Mouse (Mus musculus) thymus, postnatal 25 days (tissue): ENCODE measurements around the gene Acbd6.

Experiments
- DNase-seq: peaks from one replicate; pipeline ENCODE4 v3.0.0; 2022

Gene Acbd6

GRCm38 (mm10) chr1:155562206-155562605 lies 4.3 kb downstream of the Acbd6 start:
- no peak for DNase-seq

DNA sequence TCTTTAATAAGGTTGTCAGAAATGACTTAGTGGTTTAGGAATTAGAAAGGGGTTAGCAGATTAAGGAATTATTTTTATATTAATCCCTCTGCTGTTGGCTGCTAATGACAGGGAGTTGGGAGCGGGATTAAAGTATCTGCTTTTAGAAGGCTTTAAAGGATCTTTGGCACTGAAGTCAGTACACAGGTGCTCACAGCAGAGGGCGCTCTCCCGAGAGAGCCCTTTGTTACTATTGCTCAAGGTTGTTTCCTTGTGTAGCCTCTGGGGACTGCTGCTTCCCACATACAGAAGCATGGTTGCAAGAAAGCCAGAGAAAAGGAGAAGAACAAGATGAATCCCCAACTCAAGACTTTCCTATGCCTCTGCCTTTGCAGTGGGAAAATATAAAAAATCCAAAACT lies 6.8 kb downstream of the Acbd6 start:
- peak; percentile 31 for DNase-seq

DNA sequence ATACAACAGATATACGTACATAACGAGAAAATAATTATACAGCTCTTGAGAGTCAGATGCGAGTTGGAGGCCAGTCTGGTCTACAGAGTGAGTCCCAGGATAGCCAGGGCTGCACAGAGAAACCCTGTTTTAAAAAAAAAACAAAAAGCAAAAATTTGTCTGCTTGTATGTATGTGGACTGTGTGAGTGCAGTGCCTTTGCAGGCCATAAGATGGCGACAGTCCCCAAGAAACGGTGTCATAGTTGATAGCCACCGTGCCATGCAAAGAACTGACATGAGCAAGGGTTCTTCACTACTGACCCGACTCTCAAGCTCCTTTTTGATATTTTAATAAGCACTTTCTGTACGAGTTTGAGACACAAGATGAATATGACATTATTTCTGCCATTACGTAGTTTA lies 10.2 kb downstream of the Acbd6 start:
- DNase-seq, result no peak

DNA sequence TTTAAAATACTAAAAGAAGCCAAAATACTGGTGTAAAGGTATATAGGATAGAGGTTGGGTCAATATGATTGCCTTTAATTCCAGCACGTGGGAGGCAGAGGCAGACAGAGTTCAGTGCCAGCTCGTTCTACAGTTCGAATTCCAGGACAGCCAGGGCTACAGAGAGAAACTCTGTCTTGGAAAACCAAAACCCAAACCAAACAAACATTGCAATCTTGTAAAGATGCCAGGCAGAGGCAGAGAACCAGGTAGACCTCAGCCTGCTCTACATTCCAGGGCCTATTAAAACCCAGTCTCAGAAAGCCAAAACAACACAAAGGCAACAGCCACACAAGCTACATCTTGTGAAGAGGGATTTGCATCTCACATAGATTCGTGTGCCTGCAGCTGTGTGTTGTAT lies 11.4 kb downstream of the Acbd6 start:
- no peak for DNase-seq

- DNase-seq, result peak; percentile 71
These were observed 17.2 kb downstream of the Acbd6 start for GRCm38 (mm10) chr1:155574966-155575673.

DNA sequence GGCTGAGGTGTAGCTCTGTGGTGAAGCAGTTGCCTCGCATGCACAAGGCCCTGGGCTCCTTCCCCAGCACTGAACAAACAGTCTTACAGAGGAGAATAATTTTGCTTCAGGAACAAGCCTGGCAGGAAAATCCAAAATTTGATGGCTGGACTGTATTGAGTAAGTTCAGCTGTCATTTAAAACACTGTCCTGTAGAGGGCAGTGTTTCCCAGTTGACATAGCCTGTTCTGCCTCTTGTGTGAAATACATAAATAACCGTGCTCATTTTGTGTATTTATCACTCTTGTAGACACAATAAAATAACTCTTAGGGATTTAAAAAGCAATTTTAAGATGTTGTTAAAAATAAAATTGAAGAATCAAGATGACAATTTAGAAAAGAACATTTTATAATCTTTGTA lies 18.5 kb downstream of the Acbd6 start:
- peak; percentile 23 for DNase-seq

GRCm38 (mm10) chr1:155577316-155577715 lies 19.4 kb downstream of the Acbd6 start:
- no peak for DNase-seq

GRCm38 (mm10) chr1:155587961-155588360 lies 30.0 kb downstream of the Acbd6 start:
- DNase-seq, result no peak

- DNase-seq, result no peak
These were observed 36.2 kb downstream of the Acbd6 start for GRCm38 (mm10) chr1:155594141-155594540.

DNA sequence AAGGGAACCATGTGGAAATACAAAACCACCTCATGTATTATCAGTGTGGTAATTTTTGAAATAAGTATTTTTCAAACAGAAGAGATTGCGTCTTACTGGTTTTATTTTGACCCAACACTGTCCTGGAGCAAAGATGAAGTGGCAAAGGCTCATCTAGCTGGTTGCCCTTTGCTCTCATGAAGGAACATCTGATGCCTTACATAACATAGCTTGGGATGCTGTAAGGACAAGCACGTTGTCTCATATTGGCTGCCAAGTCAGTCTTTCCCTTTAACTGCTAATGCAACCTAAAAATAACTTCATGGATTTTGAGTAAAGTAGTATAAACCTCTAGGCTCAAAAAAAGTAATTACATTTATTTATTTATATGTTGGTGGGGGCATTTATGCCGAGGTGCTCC lies 38.7 kb downstream of the Acbd6 start:
- DNase-seq, result no peak

DNA sequence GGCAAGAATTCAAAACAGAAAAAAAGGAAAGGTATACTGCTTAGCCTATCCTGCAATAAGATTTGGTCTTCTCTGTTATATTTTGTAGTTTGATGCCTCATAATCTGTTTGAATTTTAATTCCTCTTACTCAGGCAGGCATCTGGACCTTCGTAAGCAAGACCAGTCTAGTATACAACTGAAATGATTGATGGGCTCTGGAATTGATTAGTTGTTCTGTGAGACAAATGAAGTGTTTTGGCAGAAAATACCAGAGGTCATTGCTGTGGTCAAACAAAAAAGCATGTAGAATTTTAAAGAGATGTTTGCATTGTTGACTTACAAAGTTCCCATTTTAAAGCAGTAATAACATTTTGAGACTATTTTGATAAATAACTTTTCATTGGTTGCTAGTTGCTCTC lies 46.8 kb downstream of the Acbd6 start:
- DNase-seq, result no peak

GRCm38 (mm10) chr1:155605391-155606155 lies 47.7 kb downstream of the Acbd6 start:
- no peak for DNase-seq

DNA sequence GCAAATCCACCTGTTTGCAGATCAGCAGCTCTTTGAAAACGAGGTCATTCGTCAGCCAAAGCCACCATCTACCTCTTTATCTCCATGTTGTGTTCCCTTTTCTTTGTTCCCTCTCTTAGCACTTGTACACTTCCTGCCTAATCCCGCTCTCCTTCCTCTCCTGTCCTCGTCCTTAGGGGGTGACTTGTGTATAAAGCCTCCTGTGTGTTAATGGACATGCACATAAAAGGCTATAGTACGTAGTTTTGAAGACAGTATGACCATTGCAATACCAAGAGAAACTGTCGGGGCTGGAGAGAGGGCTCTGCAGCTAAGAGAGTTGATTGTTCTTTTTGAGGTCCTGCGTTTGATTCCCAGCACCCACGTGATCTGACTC lies 48.2 kb downstream of the Acbd6 start:
- DNase-seq, result no peak

GRCm38 (mm10) chr1:155608524-155608923 lies 50.6 kb downstream of the Acbd6 start:
- DNase-seq, result no peak

DNA sequence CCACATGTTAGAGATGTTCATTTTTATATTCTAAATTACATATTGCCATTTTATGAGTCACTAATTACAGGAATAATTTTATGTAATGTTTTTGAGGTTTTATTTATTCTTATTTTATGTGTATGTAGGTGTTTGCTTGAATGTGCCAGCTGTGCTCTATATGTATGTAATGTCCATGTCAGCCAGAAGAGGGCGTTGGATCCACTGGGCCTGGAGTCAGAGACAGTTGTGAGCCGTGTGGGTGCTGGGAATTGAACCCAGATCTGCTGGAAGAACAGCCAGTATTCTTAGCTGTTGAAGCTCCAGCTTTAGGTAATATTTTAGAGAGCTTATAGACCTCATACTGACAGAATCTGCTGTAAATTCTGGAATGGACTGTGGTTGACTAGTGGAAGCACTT lies 56.5 kb downstream of the Acbd6 start:
- DNase-seq, result no peak

- no peak for DNase-seq
These were observed 63.2 kb downstream of the Acbd6 start for GRCm38 (mm10) chr1:155621075-155621474.

DNA sequence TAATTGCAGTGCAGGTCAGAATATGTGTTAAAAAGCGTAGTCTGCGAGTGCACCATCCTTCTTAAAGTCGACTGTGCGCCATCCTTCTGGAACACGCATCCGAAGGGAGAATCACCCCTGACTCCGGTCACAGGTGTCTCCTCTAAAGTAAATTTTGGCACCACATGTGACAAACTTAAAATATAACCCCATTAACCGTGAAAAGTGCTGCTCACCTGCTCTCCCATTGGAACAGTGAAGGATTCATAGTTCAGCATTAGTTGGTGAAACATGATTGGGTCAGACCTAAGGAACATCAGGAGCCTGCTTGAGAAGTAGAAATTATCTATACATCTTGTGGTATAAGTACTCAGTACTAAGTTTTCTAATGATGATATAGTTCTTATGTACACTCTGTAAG lies 65.3 kb downstream of the Acbd6 start:
- DNase-seq, result no peak

GRCm38 (mm10) chr1:155627746-155628145 lies 69.8 kb downstream of the Acbd6 start:
- DNase-seq, result no peak

GRCm38 (mm10) chr1:155636648-155637047 lies 78.7 kb downstream of the Acbd6 start:
- DNase-seq, result no peak

DNA sequence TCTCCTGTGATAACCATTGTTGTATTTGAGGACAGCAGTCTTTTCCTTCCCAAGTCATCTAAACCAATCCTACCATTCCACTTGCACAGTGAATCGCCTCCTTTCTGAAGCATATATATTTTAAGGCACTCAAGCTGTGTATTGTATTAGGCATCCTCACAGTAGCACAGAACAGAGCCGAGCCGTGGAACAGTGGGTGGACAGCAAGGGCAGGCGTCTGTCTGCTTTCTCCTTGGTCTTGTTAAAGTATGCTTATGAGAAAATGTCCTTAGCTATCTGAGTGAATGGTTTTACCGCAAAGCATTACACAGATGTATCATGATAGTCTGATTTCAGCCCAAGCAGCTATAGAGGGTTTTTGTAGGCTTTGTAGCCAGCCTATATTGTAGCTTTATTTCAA lies 87.9 kb downstream of the Acbd6 start:
- no peak for DNase-seq

- no peak for DNase-seq
These were observed 88.7 kb downstream of the Acbd6 start for GRCm38 (mm10) chr1:155646345-155647307.

DNA sequence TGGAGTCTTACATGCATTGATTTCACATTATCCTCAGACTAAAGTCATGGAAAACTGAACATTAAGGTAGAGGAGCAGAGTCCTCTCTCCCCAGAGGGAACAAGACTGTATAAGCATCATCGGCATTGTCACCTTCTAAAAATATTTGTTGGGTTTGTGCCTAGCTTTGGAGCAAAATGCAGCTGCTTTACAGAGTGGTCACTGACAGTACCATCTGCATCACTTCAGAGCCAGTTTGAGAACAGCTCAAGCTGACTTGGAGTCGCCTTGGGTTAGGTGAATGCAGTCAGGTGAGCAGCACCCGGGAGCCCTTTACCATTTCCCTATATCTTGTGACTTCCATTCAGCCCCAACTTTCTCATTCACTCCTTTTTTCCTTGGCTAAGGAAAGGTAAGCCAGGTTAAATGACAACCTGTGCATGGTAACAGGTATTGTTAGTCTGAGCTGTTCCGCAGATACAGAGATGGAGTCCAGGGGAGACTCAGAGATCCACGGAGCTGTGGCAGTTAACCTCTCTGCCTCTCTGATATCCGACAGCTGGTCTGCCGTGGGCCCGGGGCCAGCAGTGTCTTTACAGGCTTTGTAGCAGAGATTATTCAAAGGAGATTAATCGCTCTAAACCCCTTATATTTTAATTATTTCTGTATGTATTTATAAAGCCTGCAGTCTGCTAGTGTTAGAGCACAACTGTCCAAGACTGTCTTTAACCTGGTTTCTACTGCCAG lies 92.4 kb downstream of the Acbd6 start:
- DNase-seq, result no peak

GRCm38 (mm10) chr1:155654961-155655360 lies 97.0 kb downstream of the Acbd6 start:
- no peak for DNase-seq
